Mouse (Mus musculus): ENCODE results near the gene Phtf2. TPM values are rescaled to one million over a fixed set of nuclear protein-coding genes. Genes with fewer than 3 reads are reported as not detected.
"Not testable (repeated sequence)": the region's sequence is repeated elsewhere in the genome, so short reads cannot be mapped to it uniquely, and the experiment has no call there.

Phtf2 gene
- polyA plus RNA-seq, 1 experiment from 2014 or later: 22.2 TPM

GRCm38 (mm10) chr5:20810449-20810848, 71.5 kb downstream of the Phtf2 start:
- WGBS: 80% methylated on average over 6 of the region's 6 CpGs
- H3K9me3 ChIP-seq: no peaks in the 10 kb centered on the region
- H3K27ac ChIP-seq (replicated peaks): no peak overlapping the region
- H3K27me3 ChIP-seq: no peaks in the 10 kb centered on the region
- no peaks in the 10 kb centered on the region for H3K4me1 ChIP-seq
- no peak overlapping the region for H3K9ac ChIP-seq (replicated peaks)
- H3K4me3 ChIP-seq: no peak overlapping the region
- peaks cover 6% of the 10 kb centered on the region; the same call in 1 of the 2 replicates for H3K36me3 ChIP-seq
- ATAC-seq (ENCODE audit: low FRiP score, low read depth): no peak
- H3K4me2 ChIP-seq (replicated peaks): no peak overlapping the region

- Histone ChIP-seq H3K36me3 (peaks cover 24% of the 10 kb centered on the region), H3K4me2 (replicated peaks) (no peak overlapping the region), H3K27ac (replicated peaks) (no peak overlapping the region), H3K4me1 (no peaks in the 10 kb centered on the region), H3K27me3 (no peaks in the 10 kb centered on the region), H3K4me3 (no peak overlapping the region), H3K9ac (replicated peaks) (no peak overlapping the region), H3K9me3 (no peaks in the 10 kb centered on the region)
- WGBS: 91% methylated on average over 5 of the region's 5 CpGs
- no peak for ATAC-seq (ENCODE audit: low FRiP score, low read depth)
Observed at GRCm38 (mm10) chr5:20795932-20796331, 86.0 kb downstream of the Phtf2 start.

- Histone ChIP-seq H3K36me3 (peaks cover 24% of the 10 kb centered on the region), H3K4me1 (no peaks in the 10 kb centered on the region), H3K4me3 (no peak overlapping the region), H3K9ac (replicated peaks) (no peak overlapping the region), H3K27ac (replicated peaks) (no peak overlapping the region), H3K4me2 (replicated peaks) (no peak overlapping the region), H3K27me3 (no peaks in the 10 kb centered on the region), H3K9me3 (no peaks in the 10 kb centered on the region)
- ATAC-seq (ENCODE audit: low FRiP score, low read depth): no peak
- WGBS: 90% methylated on average over 10 of the region's 10 CpGs
Observed at GRCm38 (mm10) chr5:20791793-20792554, 90.0 kb downstream of the Phtf2 start.

DNA sequence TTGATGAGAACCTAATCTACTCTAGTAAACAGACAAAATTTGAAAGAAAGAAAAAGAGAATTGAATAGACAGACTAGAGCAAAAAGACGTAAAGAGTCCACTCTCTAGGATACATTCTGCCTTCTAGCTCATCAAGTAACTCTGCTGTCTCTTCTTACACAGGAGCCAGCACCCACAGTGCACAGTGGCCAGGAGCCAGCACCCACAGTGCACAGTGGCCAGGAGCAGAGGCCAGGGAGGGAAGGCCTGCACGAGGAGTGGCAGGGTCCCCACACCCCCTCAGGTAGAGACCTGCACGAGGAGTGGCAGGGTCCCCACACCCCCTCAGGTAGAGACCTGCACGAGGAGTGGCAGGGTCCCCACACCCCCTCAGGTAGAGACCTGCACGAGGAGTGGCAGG, 95.5 kb downstream of the Phtf2 start:
- H3K36me3 ChIP-seq; H3K4me1 ChIP-seq; H3K27me3 ChIP-seq; H3K9me3 ChIP-seq; ATAC-seq (ENCODE audit: low FRiP score, low read depth); H3K4me2 ChIP-seq (replicated peaks); H3K27ac ChIP-seq (replicated peaks); H3K4me3 ChIP-seq; H3K9ac ChIP-seq (replicated peaks): not testable (repeated sequence)
- WGBS: 93% methylated on average over 3 of the region's 5 CpGs

DNA sequence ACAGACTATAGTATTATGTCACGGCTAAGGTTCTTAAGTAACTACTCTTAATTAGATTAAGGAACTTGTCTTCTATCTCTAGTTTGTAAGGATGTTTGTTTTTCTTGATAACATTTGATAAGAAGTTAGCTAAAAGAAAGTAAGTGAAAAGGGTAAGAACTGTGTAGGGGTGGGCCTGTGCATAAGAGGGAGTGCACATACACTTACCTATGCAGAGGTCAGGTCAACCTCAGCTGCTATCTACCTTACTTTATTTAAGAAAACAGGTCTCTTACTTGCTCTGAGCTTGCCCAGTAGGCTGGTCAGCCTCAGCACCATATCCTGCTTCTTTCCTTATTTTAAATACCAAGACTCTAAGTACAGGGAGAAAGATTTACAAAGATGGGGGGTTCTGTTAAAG, 100.8 kb downstream of the Phtf2 start:
- Histone ChIP-seq H3K4me1 (no peaks in the 10 kb centered on the region), H3K9ac (replicated peaks) (no peak overlapping the region)
- 95% methylated on average over 1 of the region's 1 CpGs for WGBS

GRCm38 (mm10) chr5:20779191-20779590, 102.7 kb downstream of the Phtf2 start:
- H3K36me3 ChIP-seq: 0 out of 2 replicates have a peak, but pooled peaks cover 11% of the 10 kb centered on the region
- no peaks in the 10 kb centered on the region for H3K9me3 ChIP-seq
- ATAC-seq (ENCODE audit: low FRiP score, low read depth): no peak
- no peak overlapping the region for H3K4me3 ChIP-seq
- no peak overlapping the region for H3K27ac ChIP-seq (replicated peaks)
- WGBS: 77% methylated on average over 2 of the region's 2 CpGs
- no peak overlapping the region for H3K4me2 ChIP-seq (replicated peaks)
- H3K27me3 ChIP-seq: no peaks in the 10 kb centered on the region
- no peak overlapping the region for H3K9ac ChIP-seq (replicated peaks)
- no peaks in the 10 kb centered on the region for H3K4me1 ChIP-seq

More for the DNA sequence above, 100.8 kb downstream of the Phtf2 start:
- no peaks in the 10 kb centered on the region for H3K9me3 ChIP-seq
- no peak overlapping the region for H3K4me3 ChIP-seq
- 0 out of 2 replicates have a peak, but pooled peaks cover 11% of the 10 kb centered on the region for H3K36me3 ChIP-seq
- ATAC-seq (ENCODE audit: low FRiP score, low read depth): no peak
- no peak overlapping the region for H3K27ac ChIP-seq (replicated peaks)
- H3K27me3 ChIP-seq: no peaks in the 10 kb centered on the region
- H3K4me2 ChIP-seq (replicated peaks): no peak overlapping the region

DNA sequence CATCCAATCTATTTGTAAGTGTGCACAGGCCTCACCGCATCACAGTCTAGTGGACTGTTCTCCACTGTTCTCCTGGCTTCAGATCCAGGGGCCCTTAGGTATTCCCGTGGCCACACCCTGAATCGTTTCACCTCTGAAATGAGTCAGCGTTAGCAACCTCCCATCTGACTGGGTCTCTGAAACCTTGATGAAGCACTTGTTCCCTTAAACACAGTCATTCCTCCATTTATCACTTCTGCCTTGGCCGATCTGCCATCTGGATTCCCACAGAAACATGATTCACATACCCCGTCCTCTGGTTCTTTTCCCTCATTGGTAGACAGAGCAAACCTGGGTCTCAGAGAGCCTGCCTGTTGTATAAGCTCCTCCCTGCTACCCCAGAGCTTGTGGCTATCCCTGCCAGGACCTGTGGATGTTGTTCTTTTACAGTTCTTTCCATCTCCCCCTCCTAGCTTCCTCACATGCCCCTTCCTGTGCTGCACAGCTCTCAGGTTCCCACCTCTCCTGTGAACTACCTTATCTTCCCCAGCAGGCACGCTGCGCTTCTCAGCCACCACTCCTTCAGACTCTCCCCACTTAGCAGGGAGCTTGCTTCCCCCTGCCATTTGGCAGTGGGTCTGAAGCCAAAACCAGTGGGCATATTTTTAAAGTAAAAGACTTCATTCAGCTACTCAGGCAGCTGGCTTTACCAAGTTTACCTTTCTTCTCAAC, 103.5 kb downstream of the Phtf2 start:
- H3K4me2 ChIP-seq (replicated peaks): no peak overlapping the region
- WGBS: 91% methylated on average over 8 of the region's 8 CpGs

GRCm38 (mm10) chr5:20773341-20773740, 108.6 kb downstream of the Phtf2 start:
- H3K4me2 ChIP-seq (replicated peaks): no peak overlapping the region
- H3K27me3 ChIP-seq: no peaks in the 10 kb centered on the region
- no peak overlapping the region for H3K4me3 ChIP-seq
- no peaks in the 10 kb centered on the region for H3K4me1 ChIP-seq
- peaks cover 17% of the 10 kb centered on the region for H3K36me3 ChIP-seq
- no peaks in the 10 kb centered on the region for H3K9me3 ChIP-seq
- no peak overlapping the region for H3K27ac ChIP-seq (replicated peaks)
- 72% methylated on average over 3 of the region's 3 CpGs for WGBS
- ATAC-seq (ENCODE audit: low FRiP score, low read depth): no peak
- H3K9ac ChIP-seq (replicated peaks): no peak overlapping the region

More for the DNA sequence above, 103.5 kb downstream of the Phtf2 start:
- Histone ChIP-seq H3K27me3 (no peaks in the 10 kb centered on the region), H3K9me3 (no peaks in the 10 kb centered on the region), H3K27ac (replicated peaks) (no peak overlapping the region), H3K4me1 (no peaks in the 10 kb centered on the region), H3K9ac (replicated peaks) (no peak overlapping the region), H3K36me3 (0 out of 2 replicates have a peak, but pooled peaks cover 11% of the 10 kb centered on the region), H3K4me3 (no peak overlapping the region)
- no peak for ATAC-seq (ENCODE audit: low FRiP score, low read depth)

DNA sequence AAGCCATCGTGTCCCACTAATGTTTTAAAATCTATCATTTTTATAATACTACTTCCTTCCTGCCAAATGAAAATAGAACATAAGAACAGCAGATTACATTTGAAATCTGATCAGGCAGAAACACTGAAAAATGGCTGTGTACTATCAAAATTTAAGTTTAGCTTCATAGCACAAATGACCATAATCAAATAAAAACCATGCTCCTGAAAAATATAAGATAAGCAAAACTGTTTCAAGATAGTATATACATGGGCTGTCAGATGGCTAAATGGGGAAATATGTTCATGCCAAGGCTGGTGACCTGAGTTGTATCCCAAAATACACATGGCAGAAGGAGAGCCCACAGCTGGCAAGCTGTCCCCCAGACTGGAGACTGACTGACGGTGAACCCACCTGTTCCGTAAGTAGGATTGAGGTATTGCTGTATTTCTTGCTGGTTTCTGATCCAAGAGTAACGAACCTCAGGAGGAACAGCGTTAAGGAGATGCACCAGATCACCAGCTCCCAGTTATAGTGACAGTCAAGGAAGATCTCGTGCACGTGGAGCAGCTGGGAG, 116.5 kb downstream of the Phtf2 start:
- 96% methylated on average over 7 of the region's 7 CpGs for WGBS
- no peak overlapping the region for H3K4me3 ChIP-seq
- no peak overlapping the region for H3K27ac ChIP-seq (replicated peaks)
- H3K27me3 ChIP-seq: no peaks in the 10 kb centered on the region
- H3K4me2 ChIP-seq (replicated peaks): no peak overlapping the region
- H3K36me3 ChIP-seq: peaks cover 25% of the 10 kb centered on the region; the same call in 1 of the 2 replicates
- H3K9ac ChIP-seq (replicated peaks): no peak overlapping the region
- H3K4me1 ChIP-seq: no peaks in the 10 kb centered on the region
- H3K9me3 ChIP-seq: no peaks in the 10 kb centered on the region
- ATAC-seq (ENCODE audit: low FRiP score, low read depth): no peak

GRCm38 (mm10) chr5:20762441-20762840, 119.5 kb downstream of the Phtf2 start:
- not testable (repeated sequence) for H3K9me3 ChIP-seq; H3K27me3 ChIP-seq; H3K9ac ChIP-seq (replicated peaks); H3K4me2 ChIP-seq (replicated peaks); H3K4me1 ChIP-seq; ATAC-seq (ENCODE audit: low FRiP score, low read depth); H3K27ac ChIP-seq (replicated peaks); H3K4me3 ChIP-seq
- WGBS: 95% methylated on average over 3 of the region's 3 CpGs
- H3K36me3 ChIP-seq: peaks cover 27% of the 10 kb centered on the region; the same call in 1 of the 2 replicates

DNA sequence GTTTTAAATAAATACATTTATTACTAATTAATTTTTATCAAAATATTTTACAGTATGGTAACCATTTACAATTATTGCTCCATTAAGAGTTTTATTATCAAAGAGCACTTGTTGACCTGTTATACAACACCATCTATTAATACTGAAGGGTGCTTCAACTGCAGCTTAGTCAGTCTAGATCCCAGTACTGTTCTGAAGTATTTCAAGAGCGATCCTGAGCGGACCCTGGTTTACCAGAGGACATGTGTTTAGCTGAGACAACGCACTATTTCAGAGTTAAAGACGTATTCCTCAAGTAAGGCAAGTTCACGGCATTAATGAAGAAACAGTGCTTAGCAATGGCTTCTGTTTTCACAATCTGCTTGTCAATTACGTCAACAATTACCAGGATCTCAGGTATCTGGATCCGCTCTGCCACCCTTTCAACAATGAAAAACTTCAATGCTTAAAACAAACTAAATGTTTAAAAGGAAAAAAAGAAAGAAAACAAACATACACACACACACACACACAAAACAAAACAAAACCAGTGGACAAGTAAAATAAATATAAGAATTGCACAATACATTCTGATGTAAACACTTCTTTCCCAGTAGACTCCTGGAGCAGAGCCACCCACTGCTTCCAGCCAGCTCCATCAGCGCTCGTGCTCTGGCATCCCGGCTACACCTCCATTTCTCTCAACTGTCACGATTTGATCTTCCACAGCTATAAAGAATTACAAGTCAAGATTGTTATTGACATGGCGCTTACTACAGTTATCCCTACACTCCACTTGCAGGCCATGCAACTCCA, 121.4 kb downstream of the Phtf2 start:
- H3K27ac ChIP-seq (replicated peaks): no peak overlapping the region

More for the DNA sequence above, 121.4 kb downstream of the Phtf2 start:
- no peak for ATAC-seq (ENCODE audit: low FRiP score, low read depth)
- Histone ChIP-seq H3K9me3 (no peaks in the 10 kb centered on the region), H3K36me3 (peaks cover 19% of the 10 kb centered on the region; the same call in 1 of the 2 replicates), H3K4me1 (no peaks in the 10 kb centered on the region), H3K27me3 (no peaks in the 10 kb centered on the region), H3K4me2 (replicated peaks) (no peak overlapping the region), H3K9ac (replicated peaks) (no peak overlapping the region), H3K4me3 (no peak overlapping the region)
- 94% methylated on average over 12 of the region's 12 CpGs for WGBS
